Mouse (Mus musculus) brain, embryonic 14.5 days (tissue): ENCODE results near the gene Abi3bp.
A peak's percentile ranks its signal among the peaks of the same experiment; 100 is the strongest.

ENCODE experiments used
- CTCF ChIP-seq: fragments of 200-500 bp; IDR thresholded peaks from 2 replicates; pipeline ENCODE4 v1.5.1; 2012; ENCODE audit warnings: inconsistent platforms, mild to moderate bottlenecking, moderate library complexity, borderline replicate concordance; ENCODE audit not compliant: insufficient read depth, insufficient read length; ENCODE audit errors: extremely low read depth
- POLR2A ChIP-seq: fragments of 200-500 bp; IDR thresholded peaks from 2 replicates; pipeline ENCODE4 v1.6.1; 2012; ENCODE audit warnings: mild to moderate bottlenecking, inconsistent platforms, borderline replicate concordance; ENCODE audit not compliant: poor library complexity, insufficient read depth, insufficient read length, severe bottlenecking; ENCODE audit errors: extremely low read depth

- peak; percentile 90 for TF ChIP-seq POLR2A
- TF ChIP-seq CTCF = no peak
Observed at GRCm38 (mm10) chr16:56717224-56718200, 239.8 kb downstream of the Abi3bp start, which contains the start of gene Tfg.
